ENCODE assay signal across 8 mouse cellular contexts in genomic region chr9:124476096-124476902, GRCm38 (mm10). TPM values are rescaled to one million over a fixed set of nuclear protein-coding genes. Genes with fewer than 3 reads are reported as not detected.
DNase-seq lines count a peak whose midpoint lies in the region; ATAC-seq and TF ChIP-seq lines count a peak whose summit lies in the region.

Gene Ppp2r3d, minus strand, starts transcription at chr9:124476898.

- H3K4me2 ChIP-seq in liver, embryonic 14.5 days (ENCODE audit: low read depth) = no peak within 1 kb of the TSS

- intact Hi-C loops in heart, adult 2 months (cut with DNase I) = no loop called here

- H3K27me3 ChIP-seq in G1E (ENCODE audit: insufficient read depth, low read length) = no peaks in the 10 kb centered on the region
- H3K27me3 ChIP-seq in heart, adult 2 months (ENCODE audit: control insufficient read depth, insufficient read depth, low read length) = no peaks in the 10 kb centered on the region
- no peaks in the 10 kb centered on the region for H3K27me3 ChIP-seq in liver, embryonic 14.5 days (ENCODE audit: control insufficient read depth, insufficient read depth, low read length)
- H3K27me3 ChIP-seq in splenic B cell, adult 2 months (ENCODE audit: control insufficient read depth, insufficient read depth, low read length, poor library complexity, severe bottlenecking) = no peaks in the 10 kb centered on the region

- H3K4me3 ChIP-seq in G1E (ENCODE audit: low read depth, low read length) = no peak within 1 kb of the TSS
- no peak within 1 kb of the TSS for H3K4me3 ChIP-seq in heart, adult 2 months
- H3K4me3 ChIP-seq in liver, embryonic 14.5 days (ENCODE audit: insufficient read depth in 1 of 2, low read depth in 2 of 2, low read length in 2 of 2) = no peak within 1 kb of the TSS

- TF ChIP-seq EP300 in heart, adult 2 months (IDR thresholded peaks at IDR 0.05; ENCODE audit: insufficient read depth, low read depth, low read length) = no peak
- TF ChIP-seq EP300 in liver, embryonic 14.5 days (IDR thresholded peaks at IDR 0.05; ENCODE audit: low read depth) = no peak

- WGBS in heart, adult 2 months = 95% methylated on average over 22 of the region's 22 CpGs
- 86% methylated on average over 22 of the region's 22 CpGs for WGBS in liver, embryonic 14.5 days (ENCODE audit: insufficient replicate concordance)

- peaks cover 8% of the 10 kb centered on the region for H3K9me3 ChIP-seq in G1E (replicated peaks)
- H3K9me3 ChIP-seq in liver, embryonic 14.5 days (ENCODE audit: control insufficient read depth, low read length) = 0 out of 2 replicates have a peak, but pooled peaks cover 2% of the 10 kb centered on the region

- no peak within 1 kb of the TSS for H3K9ac ChIP-seq in heart, adult 2 months (ENCODE audit: low read depth, low read length)
- H3K9ac ChIP-seq in liver, embryonic 14.5 days (replicated peaks) = no peak within 1 kb of the TSS

- ATAC-seq in G1E (ENCODE audit: extremely low read depth, insufficient number of reproducible peaks, low FRiP score, poor library complexity, severe bottlenecking) = no peak
- ATAC-seq in liver, embryonic 14.5 days (ENCODE audit: insufficient read depth) = peak; percentile 23; the same call in 1 of the 2 replicates

- H3K36me3 ChIP-seq in G1E (replicated peaks) = peaks cover 14% of the 10 kb centered on the region
- H3K36me3 ChIP-seq in heart, adult 2 months (ENCODE audit: control insufficient read depth, insufficient read depth, low read length) = no peaks in the 10 kb centered on the region
- peaks cover 6% of the 10 kb centered on the region; the same call in 1 of the 2 replicates for H3K36me3 ChIP-seq in liver, embryonic 14.5 days (replicated peaks; ENCODE audit: control insufficient read depth, insufficient read depth, low read depth)
- H3K36me3 ChIP-seq in splenic B cell, adult 2 months (ENCODE audit: control insufficient read depth, insufficient read depth, low read length, poor library complexity, severe bottlenecking) = no peaks in the 10 kb centered on the region

- no peak for TF ChIP-seq CTCF in G1E (IDR thresholded peaks at IDR 0.05; ENCODE audit: low read depth, low read length)
- no peak for TF ChIP-seq CTCF in heart, adult 2 months (IDR thresholded peaks at IDR 0.05)
- no peak for TF ChIP-seq CTCF in liver, embryonic 14.5 days (IDR thresholded peaks at IDR 0.05; ENCODE audit: low read depth)

- TF ChIP-seq POLR2A in heart, adult 2 months (IDR thresholded peaks at IDR 0.05; ENCODE audit: insufficient read depth, low read depth, low read length) = no peak

- DNase-seq in embryo, embryonic 10.5 days (ENCODE audit: low spot score) = peak; percentile 2
- DNase-seq in embryo, embryonic 10 days (ENCODE audit: low spot score) = no peak
- no peak for DNase-seq in G1E (ENCODE audit: low spot score)
- peak; percentile 11 to 15 for DNase-seq in cerebellum, postnatal 10 days
- no peak for DNase-seq in heart, adult 2 months
- peak; percentile 9 for DNase-seq in kidney, adult 9 months
- DNase-seq in liver, embryonic 14.5 days (ENCODE audit: low read depth in 3 of 3, low spot score in 3 of 3) = no peak
- peak; percentile 30 for DNase-seq in splenic B cell, adult 2 months (ENCODE audit: low read depth, low spot score)

- no peaks in the 10 kb centered on the region for H3K4me1 ChIP-seq in G1E (ENCODE audit: insufficient read depth, low read depth, low read length)
- peaks cover 6% of the 10 kb centered on the region; the same call in 1 of the 2 replicates for H3K4me1 ChIP-seq in heart, adult 2 months (ENCODE audit: control insufficient read depth, insufficient read depth, low read length)
- H3K4me1 ChIP-seq in liver, embryonic 14.5 days (replicated peaks; ENCODE audit: control insufficient read depth in 2 of 2, insufficient read depth in 2 of 2, low read length in 1 of 2) = no peaks in the 10 kb centered on the region

- peak within 1 kb of the TSS; percentile 73 for H3K27ac ChIP-seq in heart, adult 2 months
- H3K27ac ChIP-seq in liver, embryonic 14.5 days = no peak within 1 kb of the TSS

- H3K79me2 ChIP-seq in heart, adult 2 months (replicated peaks; ENCODE audit: control insufficient read depth, insufficient read depth, low read length) = no peaks in the 10 kb centered on the region

RNA-seq across cellular contexts. Expression of gene Ppp2r3d, which starts in this region (rescaled TPM):
- total RNA-seq in G1E (2014; fragmentation: Nextera tagmentation) = 32.1 and 32.4 TPM in 2 replicates
- total RNA-seq in G1E (2017) = 17.5 and 17.9 TPM in 2 replicates
- 137 and 169 TPM in 2 replicates for polyA plus RNA-seq in G1E (2012)
- 10 to 100 TPM; 78.8 to 90.7 TPM for total RNA-seq in heart, adult 2 months (2021)
- polyA plus RNA-seq in heart, adult 2 months (2012; rRNA removed) = 117 and 142 TPM in 2 replicates
- polyA plus RNA-seq in liver, embryonic 14.5 days (2012; rRNA removed) = 38.8 and 40.1 TPM in 2 replicates
- 19.0 and 23.2 TPM in 2 replicates for polyA plus RNA-seq in liver, embryonic 14.5 days (2014; fragmentation: Nextera tagmentation; extraction: Ambion mirVana)

Comparison
In these comparisons a context has a peak if more than half of its experiments do, and no peak if none do; other contexts are left out.
1. DNase-seq: peak in embryo, embryonic 10.5 days (single experiment), cerebellum, postnatal 10 days (2 of 2), kidney, adult 9 months (single experiment) and splenic B cell, adult 2 months (single experiment); none in embryo, embryonic 10 days (single experiment), G1E (single experiment), heart, adult 2 months (0 of 2) and liver, embryonic 14.5 days (0 of 3).